Comparison of ENCODE assay signal across 10 mouse cellular contexts in genomic region chr1:162037185-162037765, GRCm38 (mm10). TPM values are rescaled to one million over a fixed set of nuclear protein-coding genes. Genes with fewer than 3 reads are reported as not detected.
DNase-seq lines count a peak whose midpoint lies in the region; ATAC-seq lines count a peak whose summit lies in the region.
"Had no signal": no experiment of that assay in that cellular context is flagged by ENCODE, and none has a peak within 500 bp of the region (broad histone marks: within the 10 kb centered on the region; RNA-seq: fewer than 3 reads in every experiment).

No protein-coding gene starts in this region.

- H3K4me3 ChIP-seq in heart, embryonic 13.5 days: no peak overlapping the region
- no peak overlapping the region for H3K4me3 ChIP-seq in midbrain, embryonic 15.5 days
- no peak overlapping the region for H3K4me3 ChIP-seq in midbrain, embryonic 13.5 days (replicated peaks)
- no peak overlapping the region for H3K4me3 ChIP-seq in hindbrain, embryonic 16.5 days (ENCODE audit: low read length)
- no peak overlapping the region for H3K4me3 ChIP-seq in stomach, embryonic 15.5 days (replicated peaks)
- H3K4me3 ChIP-seq: liver, embryonic 15.5 days had no signal

- H3K4me2 ChIP-seq in heart, embryonic 13.5 days: peak overlapping the region; percentile 37
- no peak overlapping the region for H3K4me2 ChIP-seq in midbrain, embryonic 15.5 days
- H3K4me2 ChIP-seq in midbrain, embryonic 13.5 days (replicated peaks): no peak overlapping the region
- peak overlapping the region; percentile 25 for H3K4me2 ChIP-seq in hindbrain, embryonic 16.5 days (ENCODE audit: low read length)
- no peak overlapping the region for H3K4me2 ChIP-seq in stomach, embryonic 15.5 days
- H3K4me2 ChIP-seq: liver, embryonic 15.5 days had no signal

- WGBS in heart, embryonic 13.5 days: 56% methylated on average over 6 of the region's 6 CpGs
- 59% methylated on average over 6 of the region's 6 CpGs for WGBS in midbrain, embryonic 15.5 days
- 78% methylated on average over 6 of the region's 6 CpGs for WGBS in midbrain, embryonic 13.5 days
- 61% methylated on average over 6 of the region's 6 CpGs for WGBS in hindbrain, embryonic 16.5 days
- WGBS in stomach, embryonic 15.5 days: 40% methylated on average over 6 of the region's 6 CpGs

- peaks cover 54% of the 10 kb centered on the region for H3K4me1 ChIP-seq in heart, embryonic 13.5 days
- H3K4me1 ChIP-seq in midbrain, embryonic 15.5 days: peaks cover 6% of the 10 kb centered on the region
- H3K4me1 ChIP-seq in midbrain, embryonic 13.5 days (replicated peaks): 0 out of 2 replicates have a peak, but pooled peaks cover 13% of the 10 kb centered on the region
- H3K4me1 ChIP-seq in hindbrain, embryonic 16.5 days (ENCODE audit: control insufficient read depth, insufficient read depth, low read depth, low read length): peaks cover 10% of the 10 kb centered on the region
- H3K4me1 ChIP-seq in stomach, embryonic 15.5 days: peaks cover 23% of the 10 kb centered on the region; the same call in 1 of the 2 replicates

- H3K27me3 ChIP-seq in heart, embryonic 13.5 days (replicated peaks): no peaks in the 10 kb centered on the region
- no peaks in the 10 kb centered on the region for H3K27me3 ChIP-seq in midbrain, embryonic 15.5 days (replicated peaks)
- no peaks in the 10 kb centered on the region for H3K27me3 ChIP-seq in midbrain, embryonic 13.5 days
- no peaks in the 10 kb centered on the region for H3K27me3 ChIP-seq in hindbrain, embryonic 16.5 days (replicated peaks; ENCODE audit: control insufficient read depth, insufficient read depth, low read length)
- no peaks in the 10 kb centered on the region for H3K27me3 ChIP-seq in stomach, embryonic 15.5 days (replicated peaks)
- H3K27me3 ChIP-seq: CH12.LX; liver, embryonic 15.5 days had no signal

- no peaks in the 10 kb centered on the region for H3K9me3 ChIP-seq in heart, embryonic 13.5 days
- no peaks in the 10 kb centered on the region for H3K9me3 ChIP-seq in midbrain, embryonic 15.5 days
- H3K9me3 ChIP-seq in midbrain, embryonic 13.5 days: peaks cover 5% of the 10 kb centered on the region; the same call in 1 of the 2 replicates
- no peaks in the 10 kb centered on the region for H3K9me3 ChIP-seq in hindbrain, embryonic 16.5 days (ENCODE audit: control insufficient read depth, low read length)
- H3K9me3 ChIP-seq in stomach, embryonic 15.5 days: no peaks in the 10 kb centered on the region
- H3K9me3 ChIP-seq: liver, embryonic 15.5 days had no signal

- H3K36me3 ChIP-seq in heart, embryonic 13.5 days: no peaks in the 10 kb centered on the region
- no peaks in the 10 kb centered on the region for H3K36me3 ChIP-seq in midbrain, embryonic 15.5 days (replicated peaks)
- H3K36me3 ChIP-seq in midbrain, embryonic 13.5 days: no peaks in the 10 kb centered on the region
- no peaks in the 10 kb centered on the region for H3K36me3 ChIP-seq in hindbrain, embryonic 16.5 days (ENCODE audit: control insufficient read depth, insufficient read depth, low read length)
- H3K36me3 ChIP-seq in stomach, embryonic 15.5 days: no peaks in the 10 kb centered on the region
- H3K36me3 ChIP-seq: liver, embryonic 15.5 days had no signal

- no peak for DNase-seq in heart, adult 8-10 months (ENCODE audit: low spot score)
- DNase-seq in natural killer cell, adult 2 months (ENCODE audit: low spot score in 2 of 2): no peak
- DNase-seq in frontal cortex, postnatal 10 days (ENCODE audit: low spot score in 2 of 2): no peak

- ATAC-seq in heart, embryonic 13.5 days (ENCODE audit: extremely low read depth, insufficient number of reproducible peaks, low FRiP score, low TSS enrichment): no peak
- ATAC-seq in midbrain, embryonic 15.5 days (replicated peaks): no peak; the same call in 1 of the 2 replicates
- ATAC-seq in midbrain, embryonic 13.5 days: no peak; the same call in 1 of the 2 replicates
- ATAC-seq in hindbrain, embryonic 16.5 days: no peak
- no peak for ATAC-seq in stomach, embryonic 15.5 days (ENCODE audit: insufficient read depth, low FRiP score, low read depth)

- 0 out of 2 replicates have a peak overlapping the region, but pooled peaks have one; percentile 7 for H3K9ac ChIP-seq in heart, embryonic 13.5 days
- no peak overlapping the region for H3K9ac ChIP-seq in midbrain, embryonic 15.5 days
- H3K9ac ChIP-seq in midbrain, embryonic 13.5 days (replicated peaks): no peak overlapping the region
- no peak overlapping the region for H3K9ac ChIP-seq in hindbrain, embryonic 16.5 days (ENCODE audit: low read depth, low read length)
- no peak overlapping the region for H3K9ac ChIP-seq in stomach, embryonic 15.5 days
- H3K9ac ChIP-seq: liver, embryonic 15.5 days had no signal

- H3K27ac ChIP-seq in heart, embryonic 13.5 days (replicated peaks): peak overlapping the region; percentile 91
- 0 out of 2 replicates have a peak overlapping the region, but pooled peaks have one; percentile 42 for H3K27ac ChIP-seq in midbrain, embryonic 15.5 days
- H3K27ac ChIP-seq in midbrain, embryonic 13.5 days: no peak overlapping the region
- H3K27ac ChIP-seq in hindbrain, embryonic 16.5 days (ENCODE audit: low read depth, low read length): peak overlapping the region; percentile 63; the same call in 1 of the 2 replicates
- H3K27ac ChIP-seq in stomach, embryonic 15.5 days: peak overlapping the region; percentile 76
- H3K27ac ChIP-seq: liver, embryonic 15.5 days had no signal

RNA-seq across cellular contexts. Expression of gene 4930558K02Rik, which starts 57.8 kb away (rescaled TPM):
- not detected in 2 replicates for polyA plus RNA-seq in heart, embryonic 13.5 days (2015; fragmentation: Nextera tagmentation; extraction: Ambion mirVana)
- not detected for total RNA-seq in heart, adult 8-10 months (2022)
- 0.22 TPM in 1 of 2 replicates, not detected in the other for polyA plus RNA-seq in midbrain, embryonic 15.5 days (2015; fragmentation: Nextera tagmentation; extraction: Ambion mirVana)
- polyA plus RNA-seq in midbrain, embryonic 13.5 days (2015; fragmentation: Nextera tagmentation; extraction: Ambion mirVana): 0.21 TPM in 1 of 2 replicates, not detected in the other
- polyA plus RNA-seq in hindbrain, embryonic 16.5 days (2015; fragmentation: Nextera tagmentation; extraction: Ambion mirVana): 0.25 TPM in 1 of 2 replicates, not detected in the other
- not detected in 2 replicates for polyA plus RNA-seq in stomach, embryonic 15.5 days (2015; fragmentation: Nextera tagmentation; extraction: Ambion mirVana)
- total RNA-seq: CH12.LX had no signal
- polyA plus RNA-seq: liver, embryonic 15.5 days had no signal

Comparison
In these comparisons a context has a peak if more than half of its experiments do, and no peak if none do; other contexts are left out.
1. H3K4me2 ChIP-seq: peak in heart, embryonic 13.5 days (single experiment) and hindbrain, embryonic 16.5 days (single experiment); none in midbrain, embryonic 15.5 days (single experiment), midbrain, embryonic 13.5 days (single experiment) and stomach, embryonic 15.5 days (single experiment).